Mouse (Mus musculus): ENCODE data around the gene Tmem108. TPM values are rescaled to one million over a fixed set of nuclear protein-coding genes. Genes with fewer than 3 reads are reported as not detected.

Tmem108 gene
- polyA plus RNA-seq, 1 experiment from 2014 or later = 5.5 TPM

DNA sequence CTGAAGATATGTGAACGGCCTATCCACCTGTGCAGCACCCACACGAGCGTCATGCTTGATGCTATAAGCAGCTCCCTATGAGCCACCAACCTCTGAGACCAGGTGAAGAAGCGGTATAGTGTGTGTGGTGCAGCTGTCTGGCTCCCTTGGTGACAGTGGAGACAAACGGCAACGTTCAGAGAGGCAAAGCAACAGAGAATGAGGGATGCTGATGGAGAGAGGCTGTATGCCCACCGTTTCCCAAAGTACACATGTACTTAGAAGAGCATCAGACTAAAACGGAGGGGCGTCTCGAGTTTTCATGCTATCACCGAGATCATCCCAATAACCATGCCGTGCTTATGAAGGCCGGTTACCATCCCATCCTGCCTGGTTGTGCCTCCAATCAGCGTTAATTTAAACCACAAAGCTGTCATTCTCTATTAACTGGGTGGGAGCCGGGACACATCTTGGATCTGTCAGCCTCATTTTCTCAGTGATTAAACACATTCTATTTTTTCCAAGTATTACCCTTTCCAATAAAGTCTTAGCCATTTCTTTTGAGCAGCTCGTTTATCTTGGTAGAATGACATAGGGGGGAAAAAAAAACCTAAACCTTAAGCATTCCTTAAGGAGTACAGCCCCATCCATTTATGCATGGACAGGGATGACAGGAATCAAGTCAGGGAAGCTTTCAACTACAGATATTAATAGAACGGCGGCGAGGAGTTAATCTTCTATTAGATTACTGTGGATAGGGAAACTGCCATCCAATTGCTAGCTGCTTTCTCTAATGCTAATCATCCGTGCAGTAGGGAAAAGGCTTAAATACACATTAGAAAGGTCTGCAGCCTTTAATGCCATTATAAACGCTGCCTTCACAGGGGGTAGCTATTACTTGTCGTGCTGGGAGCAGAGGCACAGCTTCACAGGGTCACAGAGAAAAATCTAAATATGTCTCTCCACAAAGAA lies 214.7 kb downstream of the Tmem108 start:
- Histone ChIP-seq H3K36me3 (ENCODE audit: insufficient read depth, low read length) (no peaks in the 10 kb centered on the region), H3K4me3 (replicated peaks; ENCODE audit: low read depth, low read length) (no peak overlapping the region), H3K4me2 (ENCODE audit: low read length) (no peak overlapping the region), H3K9ac (ENCODE audit: low read depth, low read length) (no peak overlapping the region), H3K4me1 (replicated peaks; ENCODE audit: insufficient read depth, low read length) (no peaks in the 10 kb centered on the region), H3K9me3 (replicated peaks; ENCODE audit: low read length) (no peaks in the 10 kb centered on the region), H3K27me3 (ENCODE audit: insufficient read depth, low read length) (no peaks in the 10 kb centered on the region), H3K27ac (no peak overlapping the region)
- 66% methylated on average over 22 of the region's 22 CpGs for WGBS
- DNase-seq (ENCODE audit: low spot score) (no peak), ATAC-seq (replicated peaks; ENCODE audit: low FRiP score, low read depth) (no peak)
- TF ChIP-seq CTCF (IDR thresholded peaks at IDR 0.05; ENCODE audit: low read depth) = no peak

DNA sequence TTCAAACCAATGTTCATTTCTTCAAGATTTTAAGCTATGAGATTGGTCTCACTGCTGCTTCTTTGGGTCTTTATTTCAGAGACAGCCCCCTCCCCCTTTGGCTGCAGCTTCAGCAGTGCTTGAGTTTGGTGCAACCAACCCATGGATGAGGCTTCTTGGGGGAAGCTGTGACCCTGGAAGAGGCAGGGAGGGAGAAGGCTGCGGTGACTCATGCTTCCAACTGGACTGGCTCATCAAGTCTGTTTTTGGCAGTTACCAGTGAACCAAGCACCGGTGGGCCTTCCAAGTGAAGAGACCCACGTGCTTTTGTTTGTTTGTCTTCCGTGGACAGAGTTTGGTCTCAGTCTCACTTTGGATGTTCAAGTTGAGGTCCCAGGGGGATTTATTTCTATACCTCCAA lies 215.9 kb downstream of the Tmem108 start:
- ATAC-seq (replicated peaks; ENCODE audit: low FRiP score, low read depth) (no peak), DNase-seq (ENCODE audit: low spot score) (no peak)
- H3K36me3 ChIP-seq (ENCODE audit: insufficient read depth, low read length) = no peaks in the 10 kb centered on the region
- H3K4me2 ChIP-seq (ENCODE audit: low read length) = no peak overlapping the region
- WGBS = 80% methylated on average over 4 of the region's 4 CpGs
- no peak overlapping the region for H3K4me3 ChIP-seq (replicated peaks; ENCODE audit: low read depth, low read length)
- H3K27ac ChIP-seq = no peak overlapping the region
- H3K9me3 ChIP-seq (replicated peaks; ENCODE audit: low read length) = no peaks in the 10 kb centered on the region
- no peaks in the 10 kb centered on the region for H3K4me1 ChIP-seq (replicated peaks; ENCODE audit: insufficient read depth, low read length)
- no peak for TF ChIP-seq CTCF (IDR thresholded peaks at IDR 0.05; ENCODE audit: low read depth)
- H3K9ac ChIP-seq (ENCODE audit: low read depth, low read length) = no peak overlapping the region
- H3K27me3 ChIP-seq (ENCODE audit: insufficient read depth, low read length) = no peaks in the 10 kb centered on the region

DNA sequence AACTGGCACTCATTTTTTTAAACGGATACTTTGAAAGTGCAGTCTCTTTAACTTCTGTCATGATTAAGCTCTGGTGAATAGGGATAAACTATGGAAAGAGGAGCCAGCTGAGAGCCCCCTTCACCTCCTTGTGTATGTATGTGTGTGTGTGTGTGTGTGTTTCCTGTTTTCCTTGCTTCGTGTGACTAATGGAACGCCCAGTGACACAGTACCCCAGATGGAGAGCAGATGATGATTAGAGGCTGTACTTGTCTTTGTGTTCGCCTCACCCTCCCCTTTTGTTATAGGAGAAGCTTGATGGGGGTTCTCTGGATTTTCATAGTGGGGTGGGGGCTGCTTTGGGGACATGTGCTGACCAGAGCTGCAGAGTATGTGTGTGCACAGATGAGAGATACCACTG lies 216.4 kb downstream of the Tmem108 start:
- DNase-seq (ENCODE audit: low spot score) (peak; percentile 30), ATAC-seq (replicated peaks; ENCODE audit: low FRiP score, low read depth) (no peak)
- H3K27ac ChIP-seq = no peak overlapping the region
- TF ChIP-seq CTCF (IDR thresholded peaks at IDR 0.05; ENCODE audit: low read depth) = no peak
- WGBS = 44% methylated on average over 4 of the region's 4 CpGs
- no peaks in the 10 kb centered on the region for H3K36me3 ChIP-seq (ENCODE audit: insufficient read depth, low read length)
- H3K9me3 ChIP-seq (replicated peaks; ENCODE audit: low read length) = no peaks in the 10 kb centered on the region
- no peak overlapping the region for H3K4me2 ChIP-seq (ENCODE audit: low read length)
- H3K27me3 ChIP-seq (ENCODE audit: insufficient read depth, low read length) = no peaks in the 10 kb centered on the region
- H3K4me1 ChIP-seq (replicated peaks; ENCODE audit: insufficient read depth, low read length) = no peaks in the 10 kb centered on the region
- H3K9ac ChIP-seq (ENCODE audit: low read depth, low read length) = no peak overlapping the region
- H3K4me3 ChIP-seq (replicated peaks; ENCODE audit: low read depth, low read length) = no peak overlapping the region

DNA sequence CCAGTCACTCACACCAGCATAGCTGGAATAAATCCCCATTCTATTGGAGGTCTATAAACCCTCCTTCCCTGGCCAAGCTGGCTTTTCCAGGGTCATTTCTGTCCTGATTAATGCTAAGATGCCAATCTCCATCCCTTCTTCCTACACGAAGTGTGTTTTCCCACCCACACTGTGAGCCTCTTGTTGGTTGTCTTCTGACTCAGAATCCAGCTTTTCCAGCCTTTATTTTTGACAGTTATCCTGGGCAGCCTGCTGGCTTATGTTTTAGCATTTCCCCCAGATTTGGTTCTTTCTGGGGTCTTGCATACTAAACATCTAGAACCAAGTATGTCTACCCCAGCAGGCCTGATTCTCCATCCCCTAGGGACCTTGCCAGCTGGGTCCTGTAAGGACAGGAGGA lies 217.0 kb downstream of the Tmem108 start:
- Histone ChIP-seq H3K4me1 (replicated peaks; ENCODE audit: insufficient read depth, low read length) (no peaks in the 10 kb centered on the region), H3K27me3 (ENCODE audit: insufficient read depth, low read length) (no peaks in the 10 kb centered on the region), H3K27ac (no peak overlapping the region), H3K4me3 (replicated peaks; ENCODE audit: low read depth, low read length) (no peak overlapping the region), H3K4me2 (ENCODE audit: low read length) (no peak overlapping the region), H3K9me3 (replicated peaks; ENCODE audit: low read length) (no peaks in the 10 kb centered on the region), H3K9ac (ENCODE audit: low read depth, low read length) (no peak overlapping the region), H3K36me3 (ENCODE audit: insufficient read depth, low read length) (no peaks in the 10 kb centered on the region)
- WGBS = 76% methylated on average over 1 of the region's 1 CpGs
- no peak for DNase-seq (ENCODE audit: low spot score)
- ATAC-seq (replicated peaks; ENCODE audit: low FRiP score, low read depth) = no peak
- no peak for TF ChIP-seq CTCF (IDR thresholded peaks at IDR 0.05; ENCODE audit: low read depth)

DNA sequence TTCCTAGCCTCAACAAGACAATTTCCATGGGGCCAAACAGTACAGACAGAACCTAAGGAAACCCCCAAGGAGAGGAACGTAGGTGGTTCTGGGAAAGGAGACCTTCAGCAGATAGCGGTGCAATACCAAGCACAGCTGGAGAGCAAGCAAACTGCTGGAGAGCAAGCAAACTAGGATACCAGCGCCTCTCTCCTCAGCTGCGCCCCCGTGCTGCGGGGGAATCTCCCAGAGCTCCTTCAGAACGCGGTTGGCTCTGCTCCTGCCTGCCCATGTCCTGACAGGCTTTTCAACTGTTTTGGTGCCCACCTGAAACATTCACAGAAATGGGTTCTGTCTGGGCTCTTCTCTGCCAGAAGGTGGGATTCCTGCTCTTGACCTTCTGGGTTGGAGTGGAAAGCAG lies 221.1 kb downstream of the Tmem108 start:
- WGBS = 90% methylated on average over 8 of the region's 8 CpGs
- Histone ChIP-seq H3K4me3 (replicated peaks; ENCODE audit: low read depth, low read length) (no peak overlapping the region), H3K9ac (ENCODE audit: low read depth, low read length) (no peak overlapping the region), H3K4me2 (ENCODE audit: low read length) (no peak overlapping the region), H3K36me3 (ENCODE audit: insufficient read depth, low read length) (no peaks in the 10 kb centered on the region), H3K27me3 (ENCODE audit: insufficient read depth, low read length) (no peaks in the 10 kb centered on the region), H3K4me1 (replicated peaks; ENCODE audit: insufficient read depth, low read length) (no peaks in the 10 kb centered on the region), H3K9me3 (replicated peaks; ENCODE audit: low read length) (no peaks in the 10 kb centered on the region), H3K27ac (no peak overlapping the region)
- TF ChIP-seq CTCF (IDR thresholded peaks at IDR 0.05; ENCODE audit: low read depth) = no peak
- DNase-seq (ENCODE audit: low spot score) (no peak), ATAC-seq (replicated peaks; ENCODE audit: low FRiP score, low read depth) (no peak)

DNA sequence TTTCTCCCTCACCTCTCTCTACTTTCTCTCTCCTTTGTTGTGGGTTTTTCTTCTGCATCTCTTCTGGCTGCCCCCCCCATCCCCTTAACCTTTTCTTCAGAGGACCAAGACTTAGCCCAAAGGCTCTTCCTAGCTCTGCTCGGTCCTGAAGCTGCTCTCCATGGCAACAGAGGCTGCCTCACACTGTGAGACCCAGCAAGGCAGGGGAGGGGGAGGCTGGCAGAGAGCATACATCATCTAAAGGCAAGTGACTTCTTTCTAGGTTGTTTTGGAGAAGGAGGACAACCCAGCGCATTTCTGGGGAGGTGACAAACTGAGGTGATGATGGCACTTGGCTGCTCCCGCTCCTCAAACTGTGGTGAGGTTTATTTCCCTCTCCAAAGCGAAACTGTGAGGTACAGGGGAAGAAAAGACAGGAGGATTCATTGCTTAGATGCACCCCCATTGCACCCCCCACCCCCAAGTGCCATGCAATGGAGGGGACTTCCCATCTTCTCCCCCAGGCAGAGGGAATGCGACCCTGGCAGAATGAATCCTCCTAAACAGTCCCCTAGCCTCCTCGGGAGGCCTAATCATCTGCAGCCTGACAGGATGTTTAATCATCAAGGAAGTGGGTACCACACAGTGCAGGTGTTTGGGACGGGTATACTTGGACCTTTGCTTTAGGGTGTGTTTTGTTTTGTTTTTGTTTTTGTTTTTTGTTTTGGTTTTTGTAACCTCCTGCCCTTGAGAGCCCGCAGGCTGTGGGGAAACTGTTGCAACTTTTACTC lies 223.4 kb downstream of the Tmem108 start:
- Histone ChIP-seq H3K4me1 (replicated peaks; ENCODE audit: insufficient read depth, low read length) (no peaks in the 10 kb centered on the region), H3K27me3 (ENCODE audit: insufficient read depth, low read length) (no peaks in the 10 kb centered on the region), H3K4me3 (replicated peaks; ENCODE audit: low read depth, low read length) (no peak overlapping the region), H3K4me2 (ENCODE audit: low read length) (no peak overlapping the region), H3K9me3 (replicated peaks; ENCODE audit: low read length) (no peaks in the 10 kb centered on the region), H3K27ac (no peak overlapping the region), H3K36me3 (ENCODE audit: insufficient read depth, low read length) (no peaks in the 10 kb centered on the region), H3K9ac (ENCODE audit: low read depth, low read length) (no peak overlapping the region)
- DNase-seq (ENCODE audit: low spot score) (no peak), ATAC-seq (replicated peaks; ENCODE audit: low FRiP score, low read depth) (no peak)
- TF ChIP-seq CTCF (IDR thresholded peaks at IDR 0.05; ENCODE audit: low read depth) = no peak
- 35% methylated on average over 8 of the region's 8 CpGs for WGBS

Measured in kidney, postnatal 0 days (tissue).